Mouse (Mus musculus) bone marrow, adult 2 months (tissue): ENCODE measurements around the gene Rnf208.

ENCODE experiments used
- CTCF ChIP-seq: fragments of 200-500 bp; IDR thresholded peaks from 2 replicates; pipeline ENCODE4 v1.5.1; 2011; ENCODE audit warnings: low read length, control low read depth; ENCODE audit not compliant: control insufficient read depth, insufficient read depth
- POLR2A ChIP-seq: fragments of 200-500 bp; IDR thresholded peaks from 2 replicates; pipeline ENCODE4 v1.6.1; 2011; ENCODE audit warnings: low read depth, mild to moderate bottlenecking, control low read depth, low read length, borderline replicate concordance; ENCODE audit not compliant: control insufficient read depth

DNA sequence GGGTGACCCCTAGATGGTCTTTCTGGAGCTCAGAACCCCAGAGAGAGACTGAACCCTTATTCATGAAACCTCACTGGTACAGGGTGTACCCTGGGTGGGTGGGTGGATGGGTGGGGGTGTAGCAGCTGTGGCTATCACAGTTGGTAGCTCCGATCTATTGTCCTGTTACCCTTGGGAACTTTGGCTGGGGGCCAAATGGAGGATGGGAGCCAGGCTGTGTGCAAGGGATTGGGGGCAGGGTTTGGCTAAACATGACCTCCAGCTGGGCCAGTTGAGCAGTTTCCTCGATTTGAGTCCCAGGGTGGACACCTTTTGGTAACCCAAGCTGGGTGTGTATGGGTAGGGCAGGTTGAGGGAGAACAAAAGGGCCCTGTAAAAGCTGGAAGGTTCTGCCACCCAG, 24.7 kb downstream of the Rnf208 start:
- TF ChIP-seq POLR2A (no peak), CTCF (no peak)
